Mouse (Mus musculus): ENCODE measurements around the gene Kif27. TPM values are rescaled to one million over a fixed set of nuclear protein-coding genes. Genes with fewer than 3 reads are reported as not detected.

Gene Kif27
- polyA plus RNA-seq, 1 experiment from 2014 or later: 2.4 TPM

GRCm38 (mm10) chr13:58298756-58299155 is 60.2 kb downstream of the Kif27 start:
- Histone ChIP-seq H3K27ac (no peak overlapping the region), H3K4me1 (no peaks in the 10 kb centered on the region), H3K4me3 (no peak overlapping the region), H3K9me3 (no peaks in the 10 kb centered on the region), H3K36me3 (no peaks in the 10 kb centered on the region), H3K27me3 (replicated peaks) (no peaks in the 10 kb centered on the region), H3K9ac (no peak overlapping the region), H3K4me2 (replicated peaks) (no peak overlapping the region)
- ATAC-seq (ENCODE audit: low FRiP score, low read depth): no peak
- WGBS: 88% methylated on average over 3 of the region's 3 CpGs

DNA sequence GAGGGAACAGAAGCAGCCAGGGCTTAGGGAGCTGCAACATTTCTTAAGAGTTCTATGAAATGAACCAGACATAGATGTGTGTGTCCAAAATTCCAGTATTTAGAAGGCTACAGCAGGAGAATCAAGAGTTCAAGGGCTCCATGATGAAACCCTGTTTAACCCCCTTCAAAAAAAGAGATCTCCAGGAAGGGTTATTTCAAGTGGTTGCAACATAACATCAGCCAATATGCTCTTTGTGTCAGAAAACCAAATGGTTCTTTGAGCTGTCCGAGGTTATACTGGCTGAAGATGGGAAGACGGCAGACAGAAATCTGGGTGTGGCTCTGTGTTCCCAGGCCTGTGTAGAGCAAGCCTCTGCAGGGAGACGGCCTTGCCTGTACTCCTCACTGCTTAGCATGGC is 63.3 kb downstream of the Kif27 start:
- H3K4me1 ChIP-seq: peaks cover 6% of the 10 kb centered on the region
- no peak overlapping the region for H3K4me2 ChIP-seq (replicated peaks)
- 84% methylated on average over 3 of the region's 3 CpGs for WGBS

GRCm38 (mm10) chr13:58292811-58293210 is 66.1 kb downstream of the Kif27 start:
- no peak overlapping the region for H3K9ac ChIP-seq
- no peak overlapping the region for H3K27ac ChIP-seq
- no peak overlapping the region for H3K4me2 ChIP-seq (replicated peaks)
- peaks cover 6% of the 10 kb centered on the region for H3K4me1 ChIP-seq
- no peaks in the 10 kb centered on the region for H3K36me3 ChIP-seq
- H3K27me3 ChIP-seq (replicated peaks): no peaks in the 10 kb centered on the region
- H3K4me3 ChIP-seq: no peak overlapping the region
- no peaks in the 10 kb centered on the region for H3K9me3 ChIP-seq
- 9% methylated on average over 5 of the region's 5 CpGs for WGBS
- ATAC-seq (ENCODE audit: low FRiP score, low read depth): peak; percentile 72

More for the DNA sequence above, 63.3 kb downstream of the Kif27 start:
- Histone ChIP-seq H3K9ac (no peak overlapping the region), H3K27ac (no peak overlapping the region), H3K36me3 (no peaks in the 10 kb centered on the region), H3K9me3 (no peaks in the 10 kb centered on the region), H3K27me3 (replicated peaks) (no peaks in the 10 kb centered on the region), H3K4me3 (no peak overlapping the region)
- no peak for ATAC-seq (ENCODE audit: low FRiP score, low read depth)

DNA sequence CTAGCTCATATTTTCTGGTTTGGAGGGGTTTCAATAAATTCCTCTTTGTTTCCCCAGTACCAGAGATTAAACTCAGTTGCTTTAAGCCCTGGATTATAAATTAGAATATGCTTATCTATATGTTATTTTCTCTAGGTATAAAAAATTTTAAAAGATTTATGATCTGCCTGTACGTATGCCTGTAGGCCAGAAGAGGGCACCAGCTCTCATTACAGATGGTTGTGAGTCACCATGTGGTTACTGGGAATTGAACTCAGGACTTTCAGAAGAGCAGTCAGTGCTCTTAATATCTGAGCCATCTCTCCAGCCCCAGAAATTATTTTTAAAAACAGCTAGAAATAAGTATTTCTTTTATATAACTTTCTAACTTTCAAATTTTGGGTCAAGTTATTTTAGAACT is 69.6 kb downstream of the Kif27 start:
- Histone ChIP-seq H3K9me3 (no peaks in the 10 kb centered on the region), H3K36me3 (no peaks in the 10 kb centered on the region), H3K27ac (no peak overlapping the region), H3K4me3 (no peak overlapping the region), H3K4me2 (replicated peaks) (no peak overlapping the region), H3K9ac (no peak overlapping the region), H3K4me1 (peaks cover 6% of the 10 kb centered on the region), H3K27me3 (replicated peaks) (no peaks in the 10 kb centered on the region)
- 61% methylated on average over 1 of the region's 1 CpGs for WGBS
- ATAC-seq (ENCODE audit: low FRiP score, low read depth): no peak

DNA sequence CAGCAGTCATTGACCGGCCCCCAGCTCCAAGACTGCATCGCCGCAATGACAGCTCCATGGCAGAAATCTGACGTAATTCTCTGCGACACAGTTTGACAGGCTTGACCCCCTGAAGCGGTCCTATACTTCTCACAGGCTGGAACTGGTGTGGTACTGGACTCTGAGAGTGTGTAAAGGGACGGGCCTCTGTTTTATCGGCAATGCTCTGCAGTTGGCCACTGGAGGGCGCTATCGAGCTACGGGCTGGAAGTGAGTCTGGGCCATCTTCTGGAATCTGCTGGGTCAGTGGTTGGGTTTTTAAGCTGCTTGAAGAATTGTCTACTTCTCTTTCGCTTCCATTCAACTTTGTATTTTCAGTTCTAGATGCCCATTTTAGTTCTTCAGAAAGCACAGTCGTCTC is 71.1 kb downstream of the Kif27 start:
- no peak overlapping the region for H3K4me3 ChIP-seq
- no peaks in the 10 kb centered on the region for H3K9me3 ChIP-seq
- no peak overlapping the region for H3K27ac ChIP-seq
- H3K27me3 ChIP-seq (replicated peaks): no peaks in the 10 kb centered on the region
- WGBS: 17% methylated on average over 13 of the region's 13 CpGs
- no peak for ATAC-seq (ENCODE audit: low FRiP score, low read depth)
- no peak overlapping the region for H3K9ac ChIP-seq
- H3K4me2 ChIP-seq (replicated peaks): no peak overlapping the region
- H3K4me1 ChIP-seq: peaks cover 3% of the 10 kb centered on the region
- no peaks in the 10 kb centered on the region for H3K36me3 ChIP-seq

DNA sequence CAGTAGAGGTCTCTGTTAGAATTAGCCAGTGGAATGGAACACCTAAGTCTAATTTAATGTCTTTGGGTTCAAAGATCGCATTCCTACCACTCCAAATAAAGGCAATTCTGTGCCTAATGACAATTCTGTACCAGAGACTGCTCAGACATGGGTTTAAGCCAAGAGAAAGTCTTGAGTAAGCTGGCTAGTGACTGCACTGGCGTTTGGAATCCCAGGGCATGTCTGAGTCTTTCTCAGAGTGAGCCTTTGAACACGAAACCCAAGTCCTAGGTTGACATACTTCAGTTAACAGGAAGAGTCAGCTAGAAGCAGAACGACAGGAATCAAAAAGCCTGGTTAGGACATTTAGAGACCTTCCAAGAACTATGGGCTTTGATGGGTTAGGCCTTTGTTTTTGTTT is 75.5 kb downstream of the Kif27 start:
- no peaks in the 10 kb centered on the region for H3K36me3 ChIP-seq
- no peaks in the 10 kb centered on the region for H3K4me1 ChIP-seq
- 73% methylated on average over 4 of the region's 4 CpGs for WGBS
- H3K27ac ChIP-seq: no peak overlapping the region
- no peaks in the 10 kb centered on the region for H3K27me3 ChIP-seq (replicated peaks)
- no peak for ATAC-seq (ENCODE audit: low FRiP score, low read depth)
- no peak overlapping the region for H3K4me3 ChIP-seq
- no peak overlapping the region for H3K9ac ChIP-seq
- no peaks in the 10 kb centered on the region for H3K9me3 ChIP-seq
- H3K4me2 ChIP-seq (replicated peaks): no peak overlapping the region

GRCm38 (mm10) chr13:58281936-58282335 is 77.0 kb downstream of the Kif27 start:
- Histone ChIP-seq H3K4me3 (no peak overlapping the region), H3K4me2 (replicated peaks) (no peak overlapping the region), H3K4me1 (no peaks in the 10 kb centered on the region), H3K27me3 (replicated peaks) (no peaks in the 10 kb centered on the region), H3K9me3 (no peaks in the 10 kb centered on the region), H3K27ac (no peak overlapping the region), H3K36me3 (no peaks in the 10 kb centered on the region), H3K9ac (no peak overlapping the region)
- 69% methylated on average over 4 of the region's 4 CpGs for WGBS
- ATAC-seq (ENCODE audit: low FRiP score, low read depth): no peak

DNA sequence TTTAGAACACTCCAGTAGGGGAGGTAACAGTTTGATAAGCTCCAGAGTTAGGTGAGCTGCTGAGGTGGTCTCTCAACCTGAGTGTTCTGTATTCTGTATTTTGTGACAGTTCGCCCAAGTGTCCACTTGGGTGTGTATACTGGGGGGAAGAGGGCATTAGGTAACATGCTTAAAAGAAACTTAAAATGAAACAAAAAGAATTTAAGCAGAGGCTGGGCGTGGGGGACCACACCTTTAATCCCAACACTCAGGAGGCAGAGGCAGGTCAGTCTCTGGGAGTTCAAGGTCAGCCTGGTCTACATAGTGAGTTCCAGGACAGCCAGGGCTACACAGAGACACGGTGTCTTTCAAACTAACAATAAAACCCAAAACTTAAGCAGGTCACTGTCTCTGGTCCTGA is 78.4 kb downstream of the Kif27 start:
- no peak overlapping the region for H3K27ac ChIP-seq
- H3K9me3 ChIP-seq: no peaks in the 10 kb centered on the region
- no peaks in the 10 kb centered on the region for H3K27me3 ChIP-seq (replicated peaks)
- no peak overlapping the region for H3K9ac ChIP-seq
- ATAC-seq (ENCODE audit: low FRiP score, low read depth): no peak
- H3K36me3 ChIP-seq: no peaks in the 10 kb centered on the region
- WGBS: 91% methylated on average over 3 of the region's 3 CpGs
- H3K4me1 ChIP-seq: 0 out of 2 replicates have a peak, but pooled peaks cover 4% of the 10 kb centered on the region
- H3K4me2 ChIP-seq (replicated peaks): no peak overlapping the region
- no peak overlapping the region for H3K4me3 ChIP-seq

- Histone ChIP-seq H3K4me2 (replicated peaks) (no peak overlapping the region), H3K27ac (no peak overlapping the region), H3K9me3 (no peaks in the 10 kb centered on the region), H3K4me3 (no peak overlapping the region), H3K36me3 (no peaks in the 10 kb centered on the region), H3K9ac (no peak overlapping the region), H3K4me1 (peaks cover 20% of the 10 kb centered on the region), H3K27me3 (replicated peaks) (no peaks in the 10 kb centered on the region)
- WGBS: 70% methylated on average over 10 of the region's 10 CpGs
- no peak for ATAC-seq (ENCODE audit: low FRiP score, low read depth)
Measured at GRCm38 (mm10) chr13:58276256-58276655, 82.7 kb downstream of the Kif27 start.

DNA sequence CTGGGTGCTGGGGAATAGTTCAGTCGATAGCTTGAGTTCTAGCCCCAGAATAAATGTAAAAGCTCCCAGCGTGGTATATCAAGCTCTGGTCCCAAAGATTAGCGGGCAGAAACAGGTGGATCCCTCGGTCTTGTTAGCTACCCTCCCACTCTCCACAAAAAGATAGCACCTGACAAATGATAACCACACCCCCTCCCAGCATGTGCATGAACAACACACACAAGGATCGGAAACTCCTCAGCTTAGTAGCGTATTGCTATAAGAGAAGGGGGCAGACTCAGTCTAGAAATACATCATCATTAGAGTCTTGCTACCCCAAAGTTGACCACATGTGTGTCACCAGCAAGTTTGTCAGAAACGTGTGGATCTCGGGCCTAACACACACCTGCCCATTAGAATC is 83.3 kb downstream of the Kif27 start, which contains the start of gene Gkap1:
Gkap1 (minus strand) TSS at position 101 of the 400 bp plus-strand sequence.
- 71% methylated on average over 8 of the region's 8 CpGs for WGBS
- H3K36me3 ChIP-seq: no peaks in the 10 kb centered on the region
- H3K9ac ChIP-seq: peak within 1 kb of the TSS; percentile 89
- peak within 1 kb of the TSS; percentile 96 for H3K4me3 ChIP-seq
- no peak within 1 kb of the TSS for H3K27ac ChIP-seq
- H3K4me2 ChIP-seq (replicated peaks): peak within 1 kb of the TSS; percentile 81
- peaks cover 20% of the 10 kb centered on the region for H3K4me1 ChIP-seq
- H3K9me3 ChIP-seq: no peaks in the 10 kb centered on the region
- ATAC-seq (ENCODE audit: low FRiP score, low read depth): no peak
- H3K27me3 ChIP-seq (replicated peaks): no peaks in the 10 kb centered on the region

- Histone ChIP-seq H3K4me2 (replicated peaks) (peak overlapping the region; percentile 81), H3K9me3 (no peaks in the 10 kb centered on the region), H3K4me1 (peaks cover 20% of the 10 kb centered on the region), H3K27me3 (replicated peaks) (no peaks in the 10 kb centered on the region), H3K36me3 (no peaks in the 10 kb centered on the region), H3K27ac (no peak overlapping the region), H3K9ac (peak overlapping the region; percentile 89), H3K4me3 (peak overlapping the region; percentile 96)
- no peak for ATAC-seq (ENCODE audit: low FRiP score, low read depth)
- 21% methylated on average over 9 of the region's 9 CpGs for WGBS
Measured at GRCm38 (mm10) chr13:58275076-58275475, 83.8 kb downstream of the Kif27 start.

GRCm38 (mm10) chr13:58274259-58274991 is 84.5 kb downstream of the Kif27 start:
- H3K27ac ChIP-seq: peak overlapping the region; percentile 85; the same call in 1 of the 2 replicates
- under 1% methylated on average over 84 of the region's 84 CpGs for WGBS
- H3K4me1 ChIP-seq: peaks cover 20% of the 10 kb centered on the region
- H3K9me3 ChIP-seq: no peaks in the 10 kb centered on the region
- H3K9ac ChIP-seq: peak overlapping the region; percentile 89
- peak; percentile 84 for ATAC-seq (ENCODE audit: low FRiP score, low read depth)
- H3K4me3 ChIP-seq: peak overlapping the region; percentile 96
- H3K4me2 ChIP-seq (replicated peaks): peak overlapping the region; percentile 81
- H3K27me3 ChIP-seq (replicated peaks): no peaks in the 10 kb centered on the region
- no peaks in the 10 kb centered on the region for H3K36me3 ChIP-seq
